Mouse (Mus musculus): ENCODE data around the gene Pkmyt1.

Pkmyt1 gene

GRCm38 (mm10) chr17:23725999-23726757, at the start of gene Pkmyt1:
Pkmyt1 (plus strand) TSS chr17:23726336.
- peak; percentile 96 for DNase-seq

GRCm38 (mm10) chr17:23676473-23677031, 49.6 kb upstream of the Pkmyt1 start:
- DNase-seq: peak; percentile 62

GRCm38 (mm10) chr17:23677236-23677679, 48.9 kb upstream of the Pkmyt1 start, which contains the start of gene Tnfrsf12a:
Tnfrsf12a (minus strand) TSS chr17:23677468.
- peak; percentile 94 for DNase-seq

GRCm38 (mm10) chr17:23679127-23679835, 46.9 kb upstream of the Pkmyt1 start, which contains the start of gene Cldn6:
Cldn6 (plus strand) TSS chr17:23679249.
- no peak for DNase-seq

GRCm38 (mm10) chr17:23680336-23680735, 45.8 kb upstream of the Pkmyt1 start:
- DNase-seq: no peak

- DNase-seq: peak; percentile 20
These were observed 45.0 kb upstream of the Pkmyt1 start for GRCm38 (mm10) chr17:23681086-23681485.

GRCm38 (mm10) chr17:23682092-23682491, 44.0 kb upstream of the Pkmyt1 start:
- no peak for DNase-seq

GRCm38 (mm10) chr17:23682530-23682929, 43.6 kb upstream of the Pkmyt1 start:
- DNase-seq: no peak

GRCm38 (mm10) chr17:23683226-23683625, 42.9 kb upstream of the Pkmyt1 start:
- no peak for DNase-seq

- no peak for DNase-seq
These were observed 42.1 kb upstream of the Pkmyt1 start, which contains the start of gene Cldn9 for GRCm38 (mm10) chr17:23683856-23684672. Cldn9 (minus strand) TSS chr17:23684026.

- no peak for DNase-seq
These were observed 31.6 kb upstream of the Pkmyt1 start for GRCm38 (mm10) chr17:23694491-23694890.

- no peak for DNase-seq
These were observed 30.3 kb upstream of the Pkmyt1 start for GRCm38 (mm10) chr17:23695801-23696200.

- peak; percentile 57 for DNase-seq
These were observed 26.7 kb upstream of the Pkmyt1 start for GRCm38 (mm10) chr17:23699131-23700077.

- DNase-seq: peak; percentile 97
These were observed 26.1 kb upstream of the Pkmyt1 start for GRCm38 (mm10) chr17:23700079-23700478.

GRCm38 (mm10) chr17:23703301-23703700, 22.8 kb upstream of the Pkmyt1 start:
- no peak for DNase-seq

- DNase-seq: no peak
These were observed 21.4 kb upstream of the Pkmyt1 start for GRCm38 (mm10) chr17:23704741-23705140.

- DNase-seq: no peak
These were observed 20.5 kb upstream of the Pkmyt1 start for GRCm38 (mm10) chr17:23705525-23706104.

- peak; percentile 81 for DNase-seq
These were observed 19.9 kb upstream of the Pkmyt1 start for GRCm38 (mm10) chr17:23706212-23706611.

GRCm38 (mm10) chr17:23717003-23717402, 9.1 kb upstream of the Pkmyt1 start:
- no peak for DNase-seq

GRCm38 (mm10) chr17:23719455-23719854, 6.7 kb upstream of the Pkmyt1 start:
- DNase-seq: no peak

GRCm38 (mm10) chr17:23721886-23722285, 4.2 kb upstream of the Pkmyt1 start:
- DNase-seq: no peak
